Mouse (Mus musculus): Measurements from ENCODE around the gene Tdp2. TPM values are rescaled to one million over a fixed set of nuclear protein-coding genes. Genes with fewer than 3 reads are reported as not detected.
"Not testable (repeated sequence)": the region's sequence is repeated elsewhere in the genome, so short reads cannot be mapped to it uniquely, and the experiment has no call there.

Tdp2 gene
- polyA plus RNA-seq, 1 experiment from 2014 or later: 42.2 TPM

DNA sequence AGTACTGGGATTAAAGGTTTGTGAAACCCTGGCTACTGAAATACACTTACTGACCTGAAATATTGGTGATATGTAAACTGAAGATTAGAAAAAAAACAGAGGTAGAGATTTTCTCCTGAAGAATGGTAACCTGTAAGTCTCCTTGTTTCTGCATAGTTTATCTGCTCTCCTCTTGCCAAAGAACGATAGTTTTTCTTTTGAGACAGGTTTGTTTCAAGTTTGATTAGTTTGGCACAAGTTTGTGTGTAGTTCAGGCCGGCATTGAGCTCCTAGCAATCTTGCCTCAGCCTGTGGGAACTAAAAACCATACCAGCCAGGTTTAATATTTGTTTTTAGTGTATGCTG, 1.3 kb downstream of the Tdp2 start:
- H3K4me3 ChIP-seq (replicated peaks; ENCODE audit: low read length): peak overlapping the region; percentile 97

DNA sequence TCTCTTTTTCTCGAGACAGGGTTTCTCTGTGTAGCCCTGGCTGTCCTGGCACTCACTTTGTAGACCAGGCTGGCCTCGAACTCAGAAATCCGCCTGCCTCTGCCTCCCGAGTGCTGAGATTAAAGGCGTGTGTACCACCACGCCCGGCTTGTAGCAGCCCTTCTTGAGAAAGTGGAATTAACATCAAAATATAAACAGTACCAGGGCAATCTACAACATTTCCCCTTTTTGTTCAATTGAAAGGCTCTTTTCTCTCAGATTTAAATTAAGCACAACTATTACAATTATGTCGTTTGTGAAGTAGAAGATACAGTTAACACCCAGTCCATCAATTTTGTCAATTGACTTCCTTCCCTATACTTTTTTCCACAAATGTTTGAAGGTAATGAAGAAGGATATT, 6.3 kb downstream of the Tdp2 start:
- peaks cover 15% of the 10 kb centered on the region for H3K4me1 ChIP-seq (ENCODE audit: control insufficient read depth, insufficient read depth, low read length)
- not testable (repeated sequence) for H3K4me2 ChIP-seq (ENCODE audit: low read depth, low read length); ATAC-seq (ENCODE audit: insufficient read depth, low FRiP score); H3K27ac ChIP-seq (ENCODE audit: low read length); H3K9ac ChIP-seq (ENCODE audit: low read length); H3K27me3 ChIP-seq (ENCODE audit: control insufficient read depth, insufficient read depth, low read length); H3K9me3 ChIP-seq (replicated peaks; ENCODE audit: control insufficient read depth, low read length); H3K4me3 ChIP-seq (replicated peaks; ENCODE audit: low read length); H3K36me3 ChIP-seq (ENCODE audit: control insufficient read depth, insufficient read depth, low read length)
- WGBS: 89% methylated on average over 8 of the region's 8 CpGs

More for the DNA sequence above, 1.3 kb downstream of the Tdp2 start:
- ATAC-seq (ENCODE audit: insufficient read depth, low FRiP score): no peak
- Histone ChIP-seq H3K27me3 (ENCODE audit: control insufficient read depth, insufficient read depth, low read length) (no peaks in the 10 kb centered on the region), H3K9ac (ENCODE audit: low read length) (peak overlapping the region; percentile 99), H3K4me2 (ENCODE audit: low read depth, low read length) (peak overlapping the region; percentile 94), H3K36me3 (ENCODE audit: control insufficient read depth, insufficient read depth, low read length) (no peaks in the 10 kb centered on the region), H3K9me3 (replicated peaks; ENCODE audit: control insufficient read depth, low read length) (no peaks in the 10 kb centered on the region), H3K27ac (ENCODE audit: low read length) (no peak overlapping the region), H3K4me1 (ENCODE audit: control insufficient read depth, insufficient read depth, low read length) (peaks cover 20% of the 10 kb centered on the region)
- WGBS: 20% methylated on average over 2 of the region's 2 CpGs

DNA sequence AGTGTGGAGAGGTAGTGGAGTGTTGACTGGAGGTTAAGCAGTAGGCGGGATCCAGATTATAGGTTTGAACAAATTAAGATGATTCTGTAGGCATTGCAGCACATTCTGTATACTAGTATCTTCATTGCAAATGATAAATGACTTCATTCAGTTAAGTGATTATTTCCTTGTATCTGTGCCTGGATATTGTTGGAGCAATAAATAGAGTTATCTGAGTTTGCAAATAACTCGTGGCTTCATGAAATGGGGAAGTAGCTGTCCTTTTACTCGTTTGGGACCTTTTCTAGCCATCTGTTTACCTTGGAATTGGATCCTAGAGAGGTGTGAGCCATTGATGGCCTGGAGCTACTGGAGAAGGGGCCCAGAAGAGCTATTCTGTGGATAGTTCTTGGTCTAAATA, 8.4 kb downstream of the Tdp2 start:
- H3K27ac ChIP-seq (ENCODE audit: low read length): no peak overlapping the region
- no peak overlapping the region for H3K4me2 ChIP-seq (ENCODE audit: low read depth, low read length)
- H3K4me1 ChIP-seq (ENCODE audit: control insufficient read depth, insufficient read depth, low read length): peaks cover 2% of the 10 kb centered on the region; the same call in 1 of the 2 replicates
- H3K27me3 ChIP-seq (ENCODE audit: control insufficient read depth, insufficient read depth, low read length): no peaks in the 10 kb centered on the region
- H3K36me3 ChIP-seq (ENCODE audit: control insufficient read depth, insufficient read depth, low read length): peaks cover 5% of the 10 kb centered on the region; the same call in 1 of the 2 replicates
- H3K9ac ChIP-seq (ENCODE audit: low read length): no peak overlapping the region
- ATAC-seq (ENCODE audit: insufficient read depth, low FRiP score): no peak
- WGBS: 65% methylated on average over 3 of the region's 3 CpGs
- no peak overlapping the region for H3K4me3 ChIP-seq (replicated peaks; ENCODE audit: low read length)
- no peaks in the 10 kb centered on the region for H3K9me3 ChIP-seq (replicated peaks; ENCODE audit: control insufficient read depth, low read length)

DNA sequence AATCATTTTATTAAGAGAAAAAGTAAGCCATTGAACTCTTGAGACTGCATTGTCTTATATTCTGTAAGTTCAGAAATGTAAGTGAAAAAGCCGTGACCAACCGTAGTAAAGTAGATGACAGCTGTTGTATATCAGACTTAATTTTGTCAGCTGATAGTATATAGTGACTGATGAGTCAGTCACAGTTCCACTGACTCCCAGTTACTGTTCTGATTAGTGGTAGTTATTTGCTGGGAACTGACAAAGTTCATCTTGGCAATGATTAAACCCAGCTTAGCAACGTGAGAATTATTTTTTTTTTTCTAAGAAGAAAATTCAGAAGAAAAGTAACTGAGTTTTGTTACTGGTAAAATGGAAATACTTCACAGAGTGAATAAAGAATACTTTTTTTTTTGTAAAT, 10.2 kb downstream of the Tdp2 start:
- 63% methylated on average over 3 of the region's 3 CpGs for WGBS
- Histone ChIP-seq H3K27me3 (ENCODE audit: control insufficient read depth, insufficient read depth, low read length) (no peaks in the 10 kb centered on the region), H3K9ac (ENCODE audit: low read length) (no peak overlapping the region), H3K27ac (ENCODE audit: low read length) (no peak overlapping the region), H3K4me2 (ENCODE audit: low read depth, low read length) (no peak overlapping the region), H3K9me3 (replicated peaks; ENCODE audit: control insufficient read depth, low read length) (no peaks in the 10 kb centered on the region), H3K4me3 (replicated peaks; ENCODE audit: low read length) (no peak overlapping the region), H3K4me1 (ENCODE audit: control insufficient read depth, insufficient read depth, low read length) (no peaks in the 10 kb centered on the region; the same call in 1 of the 2 replicates), H3K36me3 (ENCODE audit: control insufficient read depth, insufficient read depth, low read length) (peaks cover 5% of the 10 kb centered on the region; the same call in 1 of the 2 replicates)
- no peak for ATAC-seq (ENCODE audit: insufficient read depth, low FRiP score)

DNA sequence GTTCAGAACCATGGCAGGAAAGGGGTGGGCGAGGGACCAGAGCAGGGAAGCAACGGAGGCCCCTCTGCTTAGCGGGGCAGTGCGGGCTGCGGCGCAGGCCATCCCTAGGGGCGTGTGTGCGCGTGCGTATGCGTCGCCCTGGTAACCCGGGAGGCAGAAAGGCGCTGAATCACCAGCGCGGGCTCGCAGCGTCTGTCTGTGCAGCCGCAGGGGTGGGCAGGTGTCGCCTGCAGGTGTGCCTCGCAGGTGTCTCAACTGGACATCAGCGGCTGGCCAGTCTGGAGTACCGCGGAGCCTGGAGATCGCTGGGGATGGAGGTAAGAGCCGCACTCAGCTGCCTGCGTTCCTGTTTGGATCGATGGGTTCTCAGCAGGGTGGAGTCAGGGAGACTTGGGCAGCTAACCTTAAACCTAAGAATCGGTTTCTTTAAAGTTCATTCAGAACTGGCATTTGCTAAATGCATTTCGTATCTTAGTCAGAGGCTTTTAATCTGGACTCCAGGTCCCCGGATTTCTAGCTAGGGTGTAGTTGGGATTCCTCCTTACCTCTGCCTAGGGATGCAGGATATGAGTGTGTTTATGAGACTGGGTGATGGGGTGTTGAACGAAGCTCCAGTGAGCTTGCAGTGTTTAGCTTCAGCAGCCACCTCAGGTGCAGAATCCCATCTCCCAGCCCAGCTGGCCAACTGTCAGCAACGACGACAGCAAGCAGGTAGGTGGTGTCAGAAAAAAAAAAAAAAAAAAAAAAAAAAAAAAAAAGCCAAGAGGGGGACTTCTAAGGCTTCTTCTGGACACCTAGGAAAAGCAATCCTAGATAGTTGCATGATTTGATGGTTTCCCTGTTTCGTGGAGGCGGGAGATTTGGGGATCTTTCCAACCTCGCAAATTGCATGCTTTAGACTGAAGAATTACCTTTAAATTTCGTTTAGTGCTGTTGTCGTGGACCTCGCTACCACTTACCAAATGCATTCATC, 13.8 kb downstream of the Tdp2 start, which contains the start of gene D130043K22Rik:
TSS of gene D130043K22Rik (plus strand) at position 153 of the 973 bp plus-strand sequence.
- peak; percentile 87 for ATAC-seq (ENCODE audit: insufficient read depth, low FRiP score)
- H3K4me1 ChIP-seq (ENCODE audit: control insufficient read depth, insufficient read depth, low read length): no peaks in the 10 kb centered on the region; the same call in 1 of the 2 replicates
- 14% methylated on average over 40 of the region's 40 CpGs for WGBS
- peaks cover 5% of the 10 kb centered on the region; the same call in 1 of the 2 replicates for H3K36me3 ChIP-seq (ENCODE audit: control insufficient read depth, insufficient read depth, low read length)
- no peaks in the 10 kb centered on the region for H3K9me3 ChIP-seq (replicated peaks; ENCODE audit: control insufficient read depth, low read length)
- H3K9ac ChIP-seq (ENCODE audit: low read length): peak within 1 kb of the TSS; percentile 64
- H3K27me3 ChIP-seq (ENCODE audit: control insufficient read depth, insufficient read depth, low read length): no peaks in the 10 kb centered on the region
- no peak within 1 kb of the TSS for H3K27ac ChIP-seq (ENCODE audit: low read length)
- H3K4me3 ChIP-seq (replicated peaks; ENCODE audit: low read length): peak within 1 kb of the TSS; percentile 46
- peak within 1 kb of the TSS; percentile 74 for H3K4me2 ChIP-seq (ENCODE audit: low read depth, low read length)

DNA sequence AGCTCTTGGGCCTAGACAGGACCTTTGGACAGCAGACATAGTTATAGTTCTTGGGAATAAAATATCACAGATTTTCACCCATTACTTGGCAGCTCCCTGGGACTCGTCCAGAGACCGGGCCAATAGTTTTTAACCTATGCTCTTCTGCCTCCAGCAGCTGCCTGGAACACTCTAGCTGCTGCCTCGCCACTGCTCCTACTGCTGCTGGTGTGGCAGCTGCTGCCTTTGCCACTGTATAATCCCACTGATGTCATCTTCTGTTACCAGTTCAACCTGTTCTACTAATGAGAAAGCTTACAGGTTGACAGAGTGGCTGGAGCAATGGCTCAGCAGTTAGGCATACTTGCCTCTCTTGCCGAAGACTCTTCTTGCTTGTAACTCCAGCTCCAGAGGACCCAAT, 17.8 kb downstream of the Tdp2 start:
- Histone ChIP-seq H3K27ac (ENCODE audit: low read length) (peak overlapping the region; percentile 37; the same call in 1 of the 2 replicates), H3K27me3 (ENCODE audit: control insufficient read depth, insufficient read depth, low read length) (no peaks in the 10 kb centered on the region), H3K36me3 (ENCODE audit: control insufficient read depth, insufficient read depth, low read length) (no peaks in the 10 kb centered on the region), H3K4me3 (replicated peaks; ENCODE audit: low read length) (no peak overlapping the region), H3K9ac (ENCODE audit: low read length) (no peak overlapping the region), H3K9me3 (replicated peaks; ENCODE audit: control insufficient read depth, low read length) (no peaks in the 10 kb centered on the region), H3K4me1 (ENCODE audit: control insufficient read depth, insufficient read depth, low read length) (no peaks in the 10 kb centered on the region; the same call in 1 of the 2 replicates), H3K4me2 (ENCODE audit: low read depth, low read length) (no peak overlapping the region)
- peak; percentile 62 for ATAC-seq (ENCODE audit: insufficient read depth, low FRiP score)
- 68% methylated on average over 4 of the region's 4 CpGs for WGBS

DNA sequence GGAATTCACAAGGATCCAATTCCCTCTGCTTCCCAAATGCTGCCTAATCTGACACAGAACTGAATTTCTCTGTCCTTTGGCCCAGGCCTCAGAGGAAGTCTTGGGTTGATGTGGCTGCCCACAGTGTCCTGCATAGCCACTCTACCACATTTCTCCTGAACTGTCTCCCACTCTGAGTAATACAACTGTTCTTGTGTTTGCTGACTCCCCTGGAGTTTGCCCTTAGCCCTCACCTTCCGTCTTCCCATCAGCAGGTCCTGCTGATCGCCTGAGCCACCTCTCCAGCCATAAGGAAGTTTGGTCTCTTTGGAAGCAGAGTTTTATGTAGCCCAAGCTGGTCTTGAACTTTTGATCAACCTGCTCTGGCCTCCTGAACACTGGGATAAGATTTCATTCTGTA, 20.5 kb downstream of the Tdp2 start:
- H3K4me3 ChIP-seq (replicated peaks; ENCODE audit: low read length): no peak overlapping the region
- no peak overlapping the region for H3K27ac ChIP-seq (ENCODE audit: low read length)
- no peak for ATAC-seq (ENCODE audit: insufficient read depth, low FRiP score)
- H3K9ac ChIP-seq (ENCODE audit: low read length): no peak overlapping the region
- no peaks in the 10 kb centered on the region for H3K4me1 ChIP-seq (ENCODE audit: control insufficient read depth, insufficient read depth, low read length)
- H3K9me3 ChIP-seq (replicated peaks; ENCODE audit: control insufficient read depth, low read length): no peaks in the 10 kb centered on the region
- 76% methylated on average over 2 of the region's 2 CpGs for WGBS
- H3K27me3 ChIP-seq (ENCODE audit: control insufficient read depth, insufficient read depth, low read length): no peaks in the 10 kb centered on the region
- H3K36me3 ChIP-seq (ENCODE audit: control insufficient read depth, insufficient read depth, low read length): no peaks in the 10 kb centered on the region
- H3K4me2 ChIP-seq (ENCODE audit: low read depth, low read length): no peak overlapping the region

DNA sequence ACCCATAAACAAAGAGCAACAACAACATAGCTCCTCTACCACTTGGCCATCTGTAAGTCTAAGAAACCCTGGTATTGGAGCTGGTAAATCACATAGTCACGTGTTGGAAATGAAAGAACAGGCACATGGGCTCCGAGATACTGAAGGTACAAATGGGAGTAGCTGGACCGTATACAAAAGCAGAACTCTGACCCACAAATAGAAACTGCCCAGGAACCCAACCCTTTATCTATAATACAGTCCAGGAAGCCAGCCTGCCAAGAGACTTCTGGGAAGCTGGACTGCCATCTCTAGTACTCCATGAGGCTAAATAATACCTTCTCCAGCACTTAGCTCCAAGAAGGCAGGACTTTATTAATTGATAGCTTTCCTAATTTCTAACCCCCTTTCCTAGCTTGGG, 21.1 kb downstream of the Tdp2 start:
- H3K36me3 ChIP-seq (ENCODE audit: control insufficient read depth, insufficient read depth, low read length): no peaks in the 10 kb centered on the region
- no peak overlapping the region for H3K9ac ChIP-seq (ENCODE audit: low read length)
- no peak for ATAC-seq (ENCODE audit: insufficient read depth, low FRiP score)
- no peak overlapping the region for H3K4me2 ChIP-seq (ENCODE audit: low read depth, low read length)
- no peaks in the 10 kb centered on the region for H3K4me1 ChIP-seq (ENCODE audit: control insufficient read depth, insufficient read depth, low read length)
- no peak overlapping the region for H3K27ac ChIP-seq (ENCODE audit: low read length)
- 71% methylated on average over 3 of the region's 3 CpGs for WGBS
- H3K9me3 ChIP-seq (replicated peaks; ENCODE audit: control insufficient read depth, low read length): no peaks in the 10 kb centered on the region
- H3K4me3 ChIP-seq (replicated peaks; ENCODE audit: low read length): no peak overlapping the region
- no peaks in the 10 kb centered on the region for H3K27me3 ChIP-seq (ENCODE audit: control insufficient read depth, insufficient read depth, low read length)

DNA sequence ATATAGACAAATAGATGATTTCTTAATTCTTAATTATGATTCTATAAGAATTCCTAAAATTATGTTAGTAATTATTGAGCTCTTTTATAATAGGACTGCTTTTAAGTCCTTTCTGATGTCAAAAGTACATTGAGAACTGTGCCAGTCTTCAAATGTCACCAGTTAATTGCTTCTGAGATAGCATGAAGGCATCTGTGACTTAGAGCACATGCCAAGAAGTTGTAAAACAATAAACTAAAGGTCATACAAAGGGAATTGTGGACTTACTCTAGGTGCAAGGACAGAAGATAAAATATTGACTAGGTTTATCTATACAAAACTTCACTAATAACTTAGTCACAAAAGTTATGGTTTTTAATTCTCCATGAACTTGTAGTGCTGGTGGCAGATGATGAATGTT, 27.6 kb downstream of the Tdp2 start:
- H3K27me3 ChIP-seq (ENCODE audit: control insufficient read depth, insufficient read depth, low read length): no peaks in the 10 kb centered on the region
- H3K4me3 ChIP-seq (replicated peaks; ENCODE audit: low read length): no peak overlapping the region
- H3K4me2 ChIP-seq (ENCODE audit: low read depth, low read length): no peak overlapping the region
- no peak overlapping the region for H3K27ac ChIP-seq (ENCODE audit: low read length)
- H3K4me1 ChIP-seq (ENCODE audit: control insufficient read depth, insufficient read depth, low read length): no peaks in the 10 kb centered on the region; the same call in 1 of the 2 replicates
- H3K9me3 ChIP-seq (replicated peaks; ENCODE audit: control insufficient read depth, low read length): no peaks in the 10 kb centered on the region
- ATAC-seq (ENCODE audit: insufficient read depth, low FRiP score): no peak
- H3K36me3 ChIP-seq (ENCODE audit: control insufficient read depth, insufficient read depth, low read length): no peaks in the 10 kb centered on the region
- no peak overlapping the region for H3K9ac ChIP-seq (ENCODE audit: low read length)

Data from stomach, embryonic 16.5 days (tissue).